Mouse (Mus musculus) ES-E14 (cell line): ENCODE data around the gene Ppp6r1.
A peak's percentile ranks its signal among the peaks of the same experiment; 100 is the strongest.

Experiments used
- HCFC1 ChIP-seq: IDR thresholded peaks from 2 replicates; pipeline ENCODE4 v1.6.1; 2012; ENCODE audit warnings: low read length, inconsistent platforms, borderline replicate concordance; ENCODE audit not compliant: insufficient read depth
- MAFK ChIP-seq: IDR thresholded peaks from 2 replicates; pipeline ENCODE4 v1.6.1; 2014; ENCODE audit warnings: mild to moderate bottlenecking, low read depth, low read length, inconsistent platforms; ENCODE audit not compliant: insufficient read depth
- ZC3H11A ChIP-seq: IDR thresholded peaks from 2 replicates; pipeline ENCODE4 v1.6.1; 2012; ENCODE audit warnings: low read depth, mild to moderate bottlenecking, inconsistent platforms, low read length, borderline replicate concordance

GRCm38 (mm10) chr7:4658912-4659551 is at the start of gene Ppp6r1:
- TF ChIP-seq MAFK (no peak), HCFC1 (peak; percentile 63; the same call in 1 of the 2 replicates), ZC3H11A (0 out of 2 replicates have a peak, but pooled peaks have one; percentile 9)
